Mouse (Mus musculus): Measurements from ENCODE around the gene Tmem59l. TPM values are rescaled to one million over a fixed set of nuclear protein-coding genes. Genes with fewer than 3 reads are reported as not detected.

Tmem59l gene
- total RNA-seq, 2 experiments from 2014 or later, result 217 to 225 TPM

DNA sequence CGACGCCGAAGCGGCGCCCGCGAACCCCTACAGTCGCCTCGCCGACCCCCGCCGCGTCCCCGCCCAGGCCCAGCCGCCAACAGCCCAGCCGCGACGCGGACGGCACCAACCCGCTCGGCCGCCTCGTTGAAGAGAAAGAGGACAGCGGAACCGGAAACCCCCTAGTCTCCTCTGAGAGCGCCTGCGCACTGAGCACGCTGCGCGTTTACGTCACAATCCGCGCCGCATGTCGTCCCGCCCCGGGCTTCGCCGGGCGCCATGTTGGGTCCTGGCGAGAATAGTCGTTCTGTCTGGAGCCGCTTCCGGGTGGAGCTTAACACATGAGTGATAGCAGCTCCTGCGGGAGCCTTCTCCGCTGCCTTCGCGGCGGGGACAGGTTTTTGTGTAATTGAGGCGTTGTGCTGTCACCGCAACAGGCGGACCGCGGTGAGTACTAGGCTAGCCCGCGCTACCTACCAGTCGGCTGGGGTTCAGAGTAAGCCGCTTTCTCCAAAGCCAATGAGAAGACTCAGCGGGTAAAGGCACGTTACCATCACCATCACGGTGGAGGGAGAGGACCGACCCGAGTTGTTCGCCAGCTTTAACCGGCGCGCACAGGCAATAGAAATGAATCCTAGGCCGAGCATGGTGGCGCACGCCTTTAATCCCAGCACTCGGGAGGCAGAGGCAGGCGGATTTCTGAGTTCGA is 23.2 kb upstream of the Tmem59l start, which contains the start of gene Uba52:
Gene Uba52, minus strand, starts transcription at position 574 of the 688 bp plus-strand sequence.
- DNase-seq (ENCODE audit: low spot score in 2 of 2), result peak; percentile 98 to 99
- intact Hi-C loops (cut with DNase I), result no loop called here

DNA sequence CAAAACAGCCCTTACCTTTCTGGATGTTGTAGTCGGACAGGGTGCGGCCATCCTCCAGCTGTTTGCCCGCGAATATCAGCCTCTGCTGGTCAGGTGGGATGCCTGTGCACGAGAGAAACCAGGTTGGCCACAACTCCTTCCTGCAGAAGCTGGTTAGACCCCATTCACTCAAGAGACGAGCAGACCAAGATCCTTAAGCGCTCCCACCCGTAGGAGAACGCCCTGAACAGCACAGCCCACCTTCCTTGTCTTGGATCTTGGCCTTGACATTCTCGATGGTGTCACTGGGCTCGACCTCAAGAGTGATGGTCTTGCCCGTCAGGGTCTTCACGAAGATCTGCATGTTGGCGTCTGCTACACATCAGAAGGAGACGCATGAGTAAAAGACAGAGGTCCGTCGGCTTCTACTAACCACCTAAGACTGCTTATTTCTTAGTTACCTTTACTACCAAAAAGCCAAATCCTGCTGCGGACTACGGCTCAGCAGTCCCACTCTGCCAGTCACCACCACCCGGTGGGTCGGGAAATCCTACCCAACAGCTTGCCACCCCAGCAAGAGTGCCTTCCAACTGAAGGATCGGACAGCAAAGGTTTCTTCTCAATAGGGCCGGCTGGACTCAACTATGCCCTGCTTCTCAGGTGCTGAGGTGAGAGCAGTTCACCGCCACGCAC is 22.3 kb upstream of the Tmem59l start:
- intact Hi-C loops (cut with DNase I), result loop anchor here (5.0 kb wide), 1 partner anchor 167 kb away; no protein-coding TSS in a partner anchor
- no peak for DNase-seq (ENCODE audit: low spot score in 2 of 2)

DNA sequence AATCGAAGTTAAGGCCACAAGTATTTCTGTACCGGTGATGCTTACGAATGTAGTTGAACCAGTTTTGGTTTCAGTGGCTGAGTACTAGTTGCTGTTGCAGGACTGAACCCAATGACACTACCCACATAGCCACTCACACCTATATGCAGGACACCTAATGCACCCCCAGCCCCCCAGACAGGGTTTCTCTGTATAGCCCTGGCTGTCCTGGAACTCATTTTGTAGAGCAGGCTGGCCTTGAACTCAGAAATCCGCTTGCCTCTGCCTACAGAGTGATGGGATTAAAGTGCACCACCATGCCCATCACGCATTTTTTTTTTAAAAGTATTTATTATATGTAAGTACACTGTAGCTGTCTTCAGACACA is 19.9 kb upstream of the Tmem59l start:
- no peak for DNase-seq (ENCODE audit: low spot score in 2 of 2)
- intact Hi-C loops (cut with DNase I), result loop anchor here (5.0 kb wide), 1 partner anchor 165 kb away; no protein-coding TSS in a partner anchor

DNA sequence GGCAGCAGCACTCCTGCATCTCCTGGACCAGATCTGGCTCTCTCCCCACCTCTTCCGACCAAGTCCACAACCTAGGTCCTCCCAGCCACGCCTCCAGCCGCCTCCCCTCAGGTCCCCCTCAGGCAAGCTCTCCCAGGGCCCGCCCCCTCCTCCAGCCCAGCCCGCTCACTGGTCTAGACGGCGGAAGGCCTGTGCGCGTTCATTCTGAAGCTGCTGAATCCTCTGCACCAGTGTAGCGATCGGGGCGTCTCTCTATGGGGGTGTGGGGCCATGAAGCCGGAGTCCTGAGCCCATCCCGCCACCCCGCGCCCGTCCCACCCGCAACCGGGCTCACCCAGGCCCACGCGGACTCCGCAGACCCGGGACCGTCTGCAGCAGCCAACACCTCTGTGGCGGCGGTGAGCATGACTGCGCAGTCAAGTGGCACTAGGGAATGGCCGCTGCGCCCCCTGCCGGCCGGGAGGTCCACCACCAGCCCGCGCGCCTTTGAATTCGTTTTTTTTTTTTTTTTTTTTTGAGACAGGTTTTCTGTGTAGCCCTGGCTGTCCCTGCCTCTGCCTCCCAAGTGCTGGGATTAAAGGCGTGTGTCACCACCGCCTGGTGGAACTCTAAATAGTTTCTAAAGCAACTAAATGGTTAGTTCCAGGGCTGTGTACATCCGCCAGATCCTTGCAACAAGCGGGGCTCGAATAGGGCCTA is 19.3 kb upstream of the Tmem59l start, which contains the start of gene Rex1bd:
Gene Rex1bd, minus strand, starts transcription at position 425 of the 699 bp plus-strand sequence.
- DNase-seq (ENCODE audit: low spot score in 2 of 2), result peak; percentile 94
- intact Hi-C loops (cut with DNase I), result loop anchor here (5.0 kb wide), 1 partner anchor 164 kb away; no protein-coding TSS in a partner anchor

DNA sequence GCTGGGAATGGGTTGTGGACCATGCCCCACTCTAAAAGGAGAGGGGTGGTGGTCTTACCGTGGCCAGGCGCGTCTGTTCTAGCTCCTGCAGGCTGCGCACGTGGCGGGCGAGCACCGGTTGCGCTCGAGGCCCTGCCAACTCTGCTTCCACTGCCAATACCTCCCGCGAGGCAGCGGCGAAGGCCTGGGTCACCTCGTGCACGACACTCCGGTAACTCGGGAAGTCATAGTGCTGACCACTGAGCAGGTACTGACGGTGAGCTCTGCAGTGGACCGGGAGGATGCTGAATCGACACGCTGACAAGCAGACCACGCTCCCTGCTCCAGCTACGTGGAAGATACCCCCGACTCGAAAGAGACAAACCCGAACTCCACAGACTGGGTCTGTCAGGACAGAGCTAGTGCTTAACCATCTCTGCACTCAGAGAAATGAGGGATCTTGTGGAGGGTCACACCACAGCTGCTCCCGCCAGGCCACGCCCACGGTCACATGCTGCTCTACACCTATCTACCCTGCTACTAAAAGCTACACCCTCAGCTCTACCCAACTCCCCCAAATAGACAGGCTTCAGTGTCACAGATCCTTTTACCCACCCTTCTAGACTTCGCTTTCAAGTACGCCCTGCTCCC is 18.7 kb upstream of the Tmem59l start:
- peak in 1 of 2 experiments; percentile 40 for DNase-seq (ENCODE audit: low spot score in 2 of 2)
- intact Hi-C loops (cut with DNase I), result loop anchor here (2.0 to 5.0 kb wide), 2 partner anchors 123 to 164 kb away; no protein-coding TSS in a partner anchor

DNA sequence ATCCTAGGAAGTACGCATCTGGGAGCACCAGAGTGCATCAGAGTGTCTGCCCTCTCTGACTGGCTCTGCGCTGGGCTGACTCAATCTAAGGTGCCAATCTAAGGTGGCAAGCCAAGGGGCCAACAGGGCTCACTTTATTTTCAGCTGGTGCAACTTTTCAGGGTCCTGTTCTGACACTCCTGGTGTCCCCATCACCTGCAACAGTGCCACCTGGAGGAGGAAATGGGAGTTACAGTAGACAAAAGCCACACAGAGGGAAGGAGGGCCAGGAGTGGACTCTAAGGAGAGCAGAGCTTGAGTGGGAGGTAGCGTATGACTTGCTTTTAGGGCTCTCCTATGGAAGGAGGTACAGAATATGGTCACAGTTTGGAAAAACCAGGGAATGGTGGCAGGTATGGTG is 17.7 kb upstream of the Tmem59l start:
- intact Hi-C loops (cut with DNase I), result loop anchor here (2.0 to 5.0 kb wide), 4 partner anchors 58 to 163 kb away; no protein-coding TSS in a partner anchor

DNA sequence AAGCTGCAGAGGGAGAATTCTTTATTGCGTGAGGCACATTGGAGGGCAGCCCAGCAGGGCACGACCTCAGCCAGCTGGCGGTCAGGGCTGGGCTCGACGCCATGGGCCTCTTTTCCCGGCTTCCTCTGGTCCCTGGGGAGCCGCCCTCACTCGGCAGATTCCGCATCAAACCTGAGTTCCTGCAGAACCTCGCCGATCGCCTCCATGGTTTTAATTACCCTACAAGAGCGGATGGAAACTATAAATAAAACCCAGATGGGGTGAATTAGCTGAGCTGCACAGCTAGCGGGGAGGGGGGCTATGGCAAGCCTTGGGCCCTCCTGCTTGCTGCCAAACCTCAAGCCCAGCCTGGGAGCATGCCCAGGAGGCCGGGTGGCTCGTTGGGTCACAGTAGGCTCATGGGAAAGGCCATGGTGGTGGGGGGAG is 17.1 kb upstream of the Tmem59l start:
- DNase-seq (ENCODE audit: low spot score in 2 of 2), result peak; percentile 60 to 67
- intact Hi-C loops (cut with DNase I), result loop anchor here (2.0 to 5.0 kb wide), 3 partner anchors 57 to 122 kb away; no protein-coding TSS in a partner anchor

More for the DNA sequence above, 17.7 kb upstream of the Tmem59l start:
- DNase-seq (ENCODE audit: low spot score in 2 of 2), result peak; percentile 81 to 86

DNA sequence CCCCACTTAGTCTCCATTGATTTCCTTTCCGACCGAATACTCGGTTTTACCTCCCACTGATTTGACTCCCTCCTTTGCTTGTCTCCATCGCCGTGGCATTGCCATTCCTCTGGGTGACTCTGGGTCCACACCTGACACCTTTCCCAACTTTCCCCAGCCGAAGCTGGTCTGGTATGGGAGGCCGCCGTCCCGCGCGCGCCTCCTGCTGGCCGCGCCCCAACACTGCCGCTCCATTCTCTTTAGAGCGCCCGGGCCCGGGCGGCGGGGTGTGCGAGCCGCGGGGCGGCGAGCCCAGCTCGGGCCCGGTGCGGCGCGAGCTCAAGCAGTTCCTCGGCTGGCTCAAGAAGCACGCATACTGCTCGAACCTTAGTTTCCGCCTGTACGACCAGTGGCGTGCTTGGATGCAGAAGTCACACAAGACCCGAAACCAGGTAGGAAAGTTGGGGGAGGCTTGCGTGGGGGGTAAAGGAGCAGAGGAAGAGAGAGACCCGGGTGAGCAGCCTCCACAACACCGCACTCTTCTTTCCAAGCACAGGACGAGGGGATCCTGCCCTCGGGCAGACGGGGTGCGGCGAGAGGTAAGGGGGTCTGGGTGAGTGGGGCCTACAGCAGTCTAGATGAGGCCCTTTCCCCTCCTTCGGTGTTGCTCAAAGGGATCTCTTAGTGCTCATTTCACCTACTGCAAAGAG is 16.0 kb upstream of the Tmem59l start:
- intact Hi-C loops (cut with DNase I), result loop anchor here (5.0 kb wide), 2 partner anchors 56 to 86 kb away; no protein-coding TSS in a partner anchor
- peak; percentile 65 to 67 for DNase-seq (ENCODE audit: low spot score in 2 of 2)

DNA sequence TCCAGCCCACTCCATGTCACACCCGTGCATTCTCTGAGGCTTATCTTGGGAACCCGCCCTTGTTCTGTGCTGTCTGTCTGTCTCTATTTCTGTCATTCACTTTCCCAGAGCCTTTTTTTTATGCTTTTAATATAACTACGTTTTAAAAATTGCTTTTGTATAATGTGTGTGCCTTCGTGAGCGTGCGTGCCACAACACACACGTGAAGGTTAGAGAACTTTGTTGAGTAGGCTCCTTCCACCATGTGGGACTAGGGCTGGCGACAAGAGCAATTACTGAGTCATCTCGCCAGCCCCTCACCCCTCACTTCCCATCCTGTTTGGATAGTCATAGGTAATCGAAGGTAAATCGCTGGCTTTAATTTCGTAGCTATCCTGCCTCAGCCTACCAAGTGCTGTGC is 15.4 kb upstream of the Tmem59l start:
- no peak for DNase-seq (ENCODE audit: low spot score in 2 of 2)
- intact Hi-C loops (cut with DNase I), result loop anchor here (5.0 kb wide), 2 partner anchors 55 to 85 kb away; no protein-coding TSS in a partner anchor

DNA sequence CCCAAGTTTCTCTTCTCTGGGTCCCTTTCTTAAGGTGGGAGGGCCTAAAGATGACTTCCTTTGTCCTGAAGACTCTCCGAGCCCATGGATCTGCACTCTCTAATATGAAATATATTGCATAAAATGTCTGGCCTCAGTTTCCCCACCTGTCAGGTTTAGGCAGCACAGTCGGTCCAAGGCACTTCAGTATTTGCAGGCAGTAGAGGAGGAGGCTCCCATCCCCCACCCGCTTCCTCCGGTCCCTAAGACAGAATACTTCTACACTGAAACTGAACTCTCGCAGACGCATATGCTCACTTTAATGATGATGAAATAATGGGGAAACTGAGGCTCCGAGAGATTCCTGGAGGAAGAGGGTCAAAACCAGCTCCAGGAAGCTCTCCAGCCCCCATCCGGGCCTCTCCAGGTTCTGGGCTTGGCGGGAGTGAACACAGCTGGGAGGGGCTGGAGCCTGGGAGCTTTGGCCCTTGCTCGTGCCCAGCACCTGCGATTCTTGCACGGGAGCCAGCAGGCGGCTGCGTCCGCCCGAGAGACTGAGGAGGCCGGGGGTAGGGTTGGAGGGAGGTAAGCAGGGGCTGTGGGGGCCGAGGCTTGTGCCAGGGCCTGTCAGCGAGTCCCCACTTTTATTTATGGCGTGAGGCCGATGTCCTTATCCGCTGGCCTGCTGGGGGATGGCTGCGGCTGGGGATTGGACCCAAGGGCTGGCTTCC is 14.8 kb upstream of the Tmem59l start:
- DNase-seq (ENCODE audit: low spot score in 2 of 2), result no peak
- intact Hi-C loops (cut with DNase I), result loop anchor here (5.0 kb wide), 2 partner anchors 55 to 85 kb away; no protein-coding TSS in a partner anchor

DNA sequence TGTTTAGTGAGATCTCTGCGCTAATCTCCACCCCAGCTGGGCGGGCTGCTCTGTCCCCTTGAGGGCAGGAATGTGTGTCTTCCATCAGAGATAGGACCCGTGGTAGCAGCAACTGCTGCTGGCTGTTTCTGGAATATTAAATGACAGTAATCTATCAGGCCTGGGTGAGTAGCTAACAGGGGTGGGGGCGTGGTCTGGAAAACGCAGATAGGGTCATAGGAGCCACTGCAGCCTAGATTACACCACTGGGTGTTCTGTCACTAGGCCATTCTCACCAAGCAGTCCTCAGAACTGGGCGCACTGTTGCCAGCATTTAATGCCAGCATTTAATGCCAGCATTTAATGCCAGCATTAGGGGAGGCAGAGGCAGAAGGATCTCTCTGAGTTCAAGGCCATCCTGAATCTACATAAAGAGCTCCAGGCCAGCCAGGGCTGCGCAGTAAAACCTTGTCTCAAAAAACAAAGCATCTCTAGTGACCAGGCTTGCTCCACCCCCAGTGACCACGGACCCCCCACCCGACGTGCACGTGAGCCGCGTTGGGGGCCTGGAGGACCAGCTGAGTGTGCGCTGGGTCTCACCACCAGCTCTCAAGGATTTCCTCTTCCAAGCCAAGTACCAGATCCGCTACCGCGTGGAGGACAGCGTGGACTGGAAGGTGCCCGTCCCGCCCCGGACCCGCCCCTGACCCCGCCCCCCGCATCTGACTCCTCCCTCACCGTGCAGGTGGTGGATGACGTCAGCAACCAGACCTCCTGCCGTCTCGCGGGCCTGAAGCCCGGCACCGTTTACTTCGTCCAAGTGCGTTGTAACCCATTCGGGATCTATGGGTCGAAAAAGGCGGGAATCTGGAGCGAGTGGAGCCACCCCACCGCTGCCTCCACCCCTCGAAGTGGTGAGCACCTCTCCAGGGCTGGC is 13.5 kb upstream of the Tmem59l start:
- intact Hi-C loops (cut with DNase I), result loop anchor here (5.0 kb wide), 2 partner anchors 53 to 83 kb away; no protein-coding TSS in a partner anchor
- no peak for DNase-seq (ENCODE audit: low spot score in 2 of 2)

DNA sequence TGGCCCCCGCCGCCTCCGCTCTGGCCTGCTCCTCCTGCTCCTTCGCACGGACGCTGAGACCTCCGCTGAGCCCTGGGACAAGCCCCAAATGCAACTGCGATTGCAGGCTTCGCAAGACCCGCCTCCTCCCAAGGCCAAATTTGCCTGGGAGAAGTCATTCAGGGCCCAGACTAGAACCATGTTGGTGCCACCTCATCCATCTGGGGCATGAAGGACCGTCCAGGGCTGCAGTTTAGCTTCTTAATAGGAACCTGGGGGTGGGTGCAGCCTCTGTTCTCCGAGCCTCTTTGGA is 8.6 kb upstream of the Tmem59l start:
- intact Hi-C loops (cut with DNase I), result no loop called here
- no peak for DNase-seq (ENCODE audit: low spot score in 2 of 2)

DNA sequence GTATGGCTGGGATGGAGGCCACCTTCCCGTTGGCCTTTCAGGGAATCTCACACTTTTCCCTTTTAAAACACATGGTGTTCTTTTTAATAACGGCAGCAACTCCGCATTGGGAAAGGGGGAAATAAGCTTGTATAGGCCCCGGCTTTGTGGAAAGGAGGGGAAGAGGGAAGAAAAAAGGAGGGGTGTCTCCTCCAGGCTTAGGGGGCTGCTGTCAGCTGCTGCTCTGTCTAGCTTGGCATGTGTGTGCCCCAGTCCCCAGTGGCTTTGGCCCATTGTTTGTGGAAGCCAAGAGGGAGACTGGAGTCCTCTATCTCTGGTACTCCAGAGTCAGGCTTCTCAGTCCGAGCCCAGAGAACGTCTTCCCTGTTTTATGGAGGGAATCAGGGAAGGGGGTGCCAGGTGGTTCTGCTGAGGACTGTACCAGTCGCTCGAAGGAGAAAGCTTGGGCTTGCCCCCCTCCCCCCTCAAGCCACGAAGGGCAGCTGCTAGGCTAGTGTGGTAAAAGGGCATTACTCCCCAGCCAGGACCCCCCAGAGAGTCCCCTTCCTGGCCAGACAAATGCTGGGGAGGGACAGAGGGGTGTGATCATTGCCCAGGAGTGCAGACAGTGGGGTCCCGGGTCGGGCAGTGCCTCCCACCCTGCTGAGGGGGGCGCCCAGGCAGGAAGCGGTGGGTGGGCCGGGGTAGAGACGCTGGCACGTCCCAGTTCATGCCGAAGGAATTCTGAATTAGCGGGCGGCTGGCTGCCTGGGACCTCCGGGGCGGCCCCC is 8.0 kb upstream of the Tmem59l start:
- intact Hi-C loops (cut with DNase I), result no loop called here
- DNase-seq (ENCODE audit: low spot score in 2 of 2), result no peak

DNA sequence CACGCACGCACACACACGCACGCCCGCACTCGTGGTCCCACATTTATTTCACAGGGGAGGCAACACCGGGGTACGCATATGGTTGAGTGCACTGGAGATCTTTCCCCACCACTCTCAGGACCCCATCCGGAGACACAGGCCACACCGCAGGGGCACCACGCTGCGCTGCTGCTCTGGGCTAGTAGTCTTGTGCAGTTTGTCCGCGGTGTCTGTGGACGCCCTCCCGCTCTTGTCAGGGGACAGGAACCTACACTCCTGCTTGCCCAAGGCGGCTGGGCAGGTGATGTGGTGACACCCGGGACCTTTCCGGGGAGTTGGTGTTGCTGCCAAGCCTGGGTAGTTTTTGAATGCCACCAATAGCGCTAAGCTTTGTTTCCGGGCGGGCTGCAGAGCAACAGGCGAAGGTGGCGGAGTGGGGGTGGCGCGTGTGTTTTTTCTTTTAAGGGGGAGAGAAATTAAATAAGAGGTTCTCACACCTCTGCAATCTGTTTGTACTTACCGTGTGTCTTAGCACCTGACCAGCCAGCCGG is 7.3 kb upstream of the Tmem59l start:
- intact Hi-C loops (cut with DNase I), result no loop called here
- DNase-seq (ENCODE audit: low spot score in 2 of 2), result no peak

DNA sequence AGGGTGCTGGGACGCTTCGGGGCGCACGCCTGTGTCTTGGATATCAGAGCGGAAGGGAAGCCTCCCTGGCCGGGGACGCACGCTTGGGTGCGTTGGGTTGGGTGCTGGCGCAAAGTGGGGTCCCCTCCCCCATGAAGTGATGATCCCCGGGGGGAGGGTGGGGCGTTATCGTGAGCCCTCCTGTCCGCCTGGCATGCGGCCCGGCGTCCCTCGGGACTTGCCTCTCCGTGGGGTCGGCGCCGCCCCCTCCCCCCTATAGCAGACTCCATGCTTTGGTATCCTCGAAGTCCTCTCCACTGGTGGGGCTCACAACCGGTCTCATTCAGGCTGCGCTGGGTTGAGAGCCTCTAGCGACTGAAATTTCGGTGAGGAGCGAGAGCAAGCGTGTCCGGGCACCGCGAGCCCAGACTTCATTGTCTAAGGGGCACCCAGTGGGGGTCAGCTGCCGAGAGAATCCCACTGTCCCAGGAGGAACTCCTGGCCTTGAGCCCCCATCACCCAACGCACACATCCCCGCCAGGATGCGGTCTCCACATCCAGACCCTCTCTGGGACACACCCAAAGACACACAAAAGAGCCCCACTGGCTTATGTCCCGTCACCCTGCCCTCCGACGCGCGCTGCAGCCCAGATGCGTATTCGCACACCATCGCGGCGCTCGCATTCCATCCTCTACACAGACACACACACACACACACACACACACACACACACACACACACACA is 6.7 kb upstream of the Tmem59l start:
- intact Hi-C loops (cut with DNase I), result no loop called here
- no peak for DNase-seq (ENCODE audit: low spot score in 2 of 2)

Measured in left cerebral cortex, postnatal 14 days (tissue).